Mouse (Mus musculus) C2C12 (cell line): ENCODE data around the gene Nfic.

Experiments used
- CEBPB ChIP-seq: IDR thresholded peaks from one replicate; pipeline ENCODE4 v1.6.1; 2011; ENCODE audit warnings: low read depth, mild to moderate bottlenecking, control low read depth, moderate library complexity
- CTCF ChIP-seq: IDR thresholded peaks from one replicate; pipeline ENCODE4 v1.5.1; 2011; ENCODE audit not compliant: control insufficient read depth, insufficient read depth, insufficient read length
- MAX ChIP-seq: IDR thresholded peaks from one replicate; pipeline ENCODE4 v1.6.1; 2011; ENCODE audit warnings: mild to moderate bottlenecking, control low read depth
- MYOD1 ChIP-seq: IDR thresholded peaks from one replicate; pipeline ENCODE4 v1.6.1; 2011; ENCODE audit warnings: low read depth; ENCODE audit not compliant: control insufficient read depth, insufficient read length
- MYOG ChIP-seq: IDR thresholded peaks from one replicate; pipeline ENCODE4 v1.6.1; 2011; ENCODE audit not compliant: control insufficient read depth, insufficient read length; ENCODE audit errors: extremely low read depth
- USF1 ChIP-seq: IDR thresholded peaks from one replicate; pipeline ENCODE4 v1.6.1; 2011; ENCODE audit warnings: low read depth, mild to moderate bottlenecking, control low read depth, moderate library complexity

DNA sequence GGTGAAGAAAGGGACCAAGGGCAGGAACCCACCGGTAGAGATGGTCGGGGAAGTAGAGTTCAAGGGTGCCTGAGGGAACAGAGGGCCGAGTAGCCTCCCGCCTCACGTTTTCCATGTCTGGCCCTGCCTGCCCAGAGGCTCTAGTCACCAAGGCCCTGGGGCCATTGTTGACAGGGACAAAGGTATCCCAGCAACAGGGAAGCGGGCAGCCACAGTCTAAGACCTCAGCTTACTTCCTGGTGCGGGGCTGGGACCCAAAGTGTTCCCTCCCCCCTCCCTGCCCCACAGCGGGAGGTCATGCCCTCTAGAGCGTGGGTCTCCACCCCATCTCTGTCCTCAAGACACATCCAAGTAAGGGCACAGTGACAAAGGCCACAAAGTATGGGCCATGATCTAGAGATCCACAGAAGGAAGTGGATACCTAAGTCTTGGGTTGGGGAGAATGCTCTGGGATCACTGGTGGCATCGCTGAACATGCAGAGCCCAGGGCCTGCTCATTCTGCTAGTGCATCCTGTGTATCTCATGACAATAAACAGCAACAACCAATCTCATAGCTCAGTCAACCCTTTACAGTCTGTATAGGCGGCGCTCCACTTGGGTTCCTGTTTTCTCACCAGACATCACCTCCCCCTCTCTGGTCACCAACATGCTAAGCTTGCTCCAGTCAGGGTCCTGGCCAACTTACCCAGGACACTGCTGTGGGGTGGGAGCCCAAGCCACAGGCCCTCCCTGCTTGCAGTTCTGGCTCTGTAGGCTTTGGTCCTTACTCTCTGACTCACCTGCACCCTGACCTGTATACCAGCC lies 89.6 kb downstream of the Nfic start, which contains the start of gene 4930404N11Rik:
- TF ChIP-seq CTCF (no peak), MYOD1 (no peak), MAX (no peak), CEBPB (no peak), MYOG (no peak), USF1 (no peak)
